In the genomic region with DNA sequence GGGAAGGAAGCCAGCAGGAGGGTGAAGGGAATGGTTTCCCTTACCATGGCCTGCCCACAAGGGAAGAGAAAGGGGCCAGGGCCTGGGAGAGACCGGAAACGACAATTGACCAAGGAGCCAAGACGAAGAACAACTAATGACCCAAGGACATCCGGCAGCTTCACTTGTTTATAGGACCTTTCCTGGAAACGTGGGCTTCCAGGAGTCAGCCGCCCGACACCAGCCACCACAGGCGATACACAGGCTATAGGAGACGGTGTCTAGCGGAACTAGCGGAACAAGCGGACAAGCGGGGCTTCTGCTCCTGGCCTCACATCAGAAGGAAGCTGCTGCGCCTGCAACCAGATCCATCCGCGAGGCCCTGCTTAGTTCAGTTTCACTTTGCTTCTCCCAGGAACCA, we compare ENCODE assay signal across 8 mouse cellular contexts. TPM values are rescaled to one million over a fixed set of nuclear protein-coding genes. Genes with fewer than 3 reads are reported as not detected.
DNase-seq lines count a peak whose midpoint lies in the region; ATAC-seq lines count a peak whose summit lies in the region.

No protein-coding gene starts in this region.

- H3K9ac ChIP-seq in heart, embryonic 13.5 days: peak overlapping the region; percentile 91; the same call in 1 of the 2 replicates

- no peaks in the 10 kb centered on the region for H3K27me3 ChIP-seq in heart, embryonic 13.5 days (replicated peaks)

- peak overlapping the region; percentile 80 for H3K4me2 ChIP-seq in heart, embryonic 13.5 days

- H3K79me2 ChIP-seq in macrophage (ENCODE audit: inconsistent target): peaks cover 94% of the 10 kb centered on the region

- ATAC-seq in heart, embryonic 13.5 days (ENCODE audit: extremely low read depth, insufficient number of reproducible peaks, low FRiP score, low TSS enrichment): no peak
- no peak for ATAC-seq in activated CD4-positive, CD25-positive, alpha-beta regulatory T cell, adult 4 months

- no peaks in the 10 kb centered on the region for H3K9me3 ChIP-seq in heart, embryonic 13.5 days

- peak; percentile 38 for DNase-seq in CD4-positive helper T cell, adult 2 months (ENCODE audit: low read depth, low spot score)
- DNase-seq in adrenal gland, postnatal 36 days: peak; percentile 50 to 58
- peak; percentile 79 for DNase-seq in kidney, postnatal 14 days
- no peak for DNase-seq in cerebellum, postnatal 36 days
- no peak for DNase-seq in left cerebral cortex, adult 11 months (ENCODE audit: low spot score)

- H3K36me3 ChIP-seq in heart, embryonic 13.5 days: peaks cover 23% of the 10 kb centered on the region
- no peaks in the 10 kb centered on the region for H3K36me3 ChIP-seq in macrophage (ENCODE audit: inconsistent target)

- no peak overlapping the region for H3K4me3 ChIP-seq in heart, embryonic 13.5 days
- peak overlapping the region; percentile 23 for H3K4me3 ChIP-seq in macrophage (ENCODE audit: inconsistent target)

- peaks cover 47% of the 10 kb centered on the region for H3K4me1 ChIP-seq in heart, embryonic 13.5 days

- H3K27ac ChIP-seq in heart, embryonic 13.5 days (replicated peaks): peak overlapping the region; percentile 89
- H3K27ac ChIP-seq in macrophage: peak overlapping the region; percentile 70

- WGBS in heart, embryonic 13.5 days: 62% methylated on average over 16 of the region's 16 CpGs
- WGBS in macrophage (ENCODE audit: missing documents): 4% methylated on average over 16 of the region's 16 CpGs

RNA-seq across cellular contexts. Expression of a gene that starts 4.6 kb away (rescaled TPM):
- 100 to 1,000 TPM; 128 to 136 TPM for total RNA-seq in adrenal gland, postnatal 36 days (2021)
- 24.0 and 26.1 TPM in 2 replicates for polyA plus RNA-seq in heart, embryonic 13.5 days (2015; fragmentation: Nextera tagmentation; extraction: Ambion mirVana)
- total RNA-seq in macrophage (2018; cell fraction: chromatin; rRNA removed): 100 to 1,000 TPM in 6 of 26 experiments, 10 to 100 TPM in 14, 1 to 10 TPM in 6; 5.0 to 155 (median 36.6) TPM
- 100 to 1,000 TPM in 7 of 26 experiments, 10 to 100 TPM in 19; 17.2 to 237 (median 26.6) TPM for total RNA-seq in macrophage (2018; cell fraction: cytosol; rRNA removed)
- 100 to 1,000 TPM in 8 of 26 experiments, 10 to 100 TPM in 18; 15.6 to 179 (median 63.8) TPM for total RNA-seq in macrophage (2018; cell fraction: nucleus; rRNA removed)
- polyA plus RNA-seq in macrophage (2018): 6.8 to 16.9 TPM (median 13.4 TPM) in 3 replicates
- 1 to 10 TPM; 2.4 to 2.5 TPM for polyA plus RNA-seq in activated CD4-positive, CD25-positive, alpha-beta regulatory T cell, adult 4 months (2017; shearing (Covaris generic))

RNA-seq across cellular contexts. Expression of a gene that starts 37.2 kb away (rescaled TPM):
- under 1 TPM; 0.23 to 0.76 TPM for total RNA-seq in adrenal gland, postnatal 36 days (2021)
- 0.24 TPM in 1 of 2 replicates, not detected in the other for polyA plus RNA-seq in heart, embryonic 13.5 days (2015; fragmentation: Nextera tagmentation; extraction: Ambion mirVana)
- total RNA-seq in macrophage (2018; cell fraction: chromatin; rRNA removed): 1 to 10 TPM in 1 of 26 experiments, under 1 TPM in 1, not detected in 24; 0.94 to 1.3 TPM
- not detected for total RNA-seq in macrophage (2018; cell fraction: cytosol; rRNA removed)
- 1 to 10 TPM in 1 of 26 experiments, under 1 TPM in 2, not detected in 23; 0.40 to 1.6 (median 0.46) TPM for total RNA-seq in macrophage (2018; cell fraction: nucleus; rRNA removed)
- polyA plus RNA-seq in macrophage (2018): not detected in 3 replicates
- polyA plus RNA-seq in activated CD4-positive, CD25-positive, alpha-beta regulatory T cell, adult 4 months (2017; shearing (Covaris generic)): under 1 TPM in 1 of 2 experiments, not detected in 1; 0.45 TPM

Comparison
In these comparisons a context has a peak if more than half of its experiments do, and no peak if none do; other contexts are left out.
1. DNase-seq: peak in CD4-positive helper T cell, adult 2 months (single experiment), adrenal gland, postnatal 36 days (2 of 2) and kidney, postnatal 14 days (single experiment); none in cerebellum, postnatal 36 days (0 of 2) and left cerebral cortex, adult 11 months (single experiment).